Mouse (Mus musculus) stomach, embryonic 14.5 days (tissue): ENCODE measurements around the gene Acap2. TPM values are rescaled to one million over a fixed set of nuclear protein-coding genes. Genes with fewer than 3 reads are reported as not detected.

Source experiments
- ATAC-seq: fragments of 200-750 bp; cut with Nextera tagmentation; 2 replicates; pipeline ENCODE4 v1.8.0; 2017; ENCODE audit warnings: low read depth, moderate TSS enrichment; ENCODE audit not compliant: insufficient number of reproducible peaks, insufficient read depth, low FRiP score
- H3K27ac ChIP-seq: fragments of 300-500 bp; sonication (generic); 2 replicates; pipeline ENCODE4 v1.5.1; 2014; ENCODE audit warnings: mild to moderate bottlenecking, low read length, moderate library complexity, mixed read lengths
- H3K27me3 ChIP-seq: fragments of 300-500 bp; sonication (generic); 2 replicates; pipeline ENCODE4 v1.6.1; 2014; ENCODE audit warnings: low read length, control low read depth, mixed read lengths; ENCODE audit not compliant: control insufficient read depth, insufficient read depth
- H3K36me3 ChIP-seq: fragments of 300-500 bp; sonication (generic); 2 replicates; pipeline ENCODE4 v1.6.1; 2014; ENCODE audit warnings: mild to moderate bottlenecking, control low read depth, low read length, moderate library complexity, mixed read lengths; ENCODE audit not compliant: control insufficient read depth, insufficient read depth
- H3K4me1 ChIP-seq: fragments of 300-500 bp; sonication (generic); 2 replicates; pipeline ENCODE4 v1.6.1; 2014; ENCODE audit warnings: low read length, control low read depth, mixed read lengths; ENCODE audit not compliant: control insufficient read depth, insufficient read depth
- H3K4me2 ChIP-seq: fragments of 300-500 bp; sonication (generic); replicated peaks from 2 replicates; pipeline ENCODE4 v1.6.1; 2014; ENCODE audit warnings: low read depth, low read length, control low read depth
- H3K4me3 ChIP-seq: fragments of 300-500 bp; sonication (generic); 2 replicates; pipeline ENCODE4 v1.5.1; 2014; ENCODE audit warnings: low read depth, low read length, control low read depth
- H3K9ac ChIP-seq: fragments of 300-500 bp; sonication (generic); replicated peaks from 2 replicates; pipeline ENCODE4 v1.6.1; 2014; ENCODE audit warnings: low read depth, mild to moderate bottlenecking, control low read depth, low read length, moderate library complexity, mixed read lengths
- H3K9me3 ChIP-seq: fragments of 300-500 bp; sonication (generic); 2 replicates; pipeline ENCODE4 v1.6.1; 2016; ENCODE audit warnings: low read depth, low read length, control low read depth; ENCODE audit not compliant: control insufficient read depth
- WGBS: fragments of 180-500 bp; shearing (Covaris S2); extraction: QIAGEN DNeasy Blood & Tissue Kit; methylation state at CpG from one replicate; pipeline ENCODE4 v1.1.7; 2014; 5-methylcytosine and 5-hydroxymethylcytosine counted together
- polyA plus RNA-seq: library from polyadenylated mRNA; unstranded; fragments of >200 nt; fragmentation: Nextera tagmentation; extraction: Ambion mirVana; gene quantifications from 2 replicates; pipeline ENCODE4 v1.2.1, GENCODE M21; 2014

Acap2 gene
- polyA plus RNA-seq, 1 experiment from 2014 or later: 24.9 TPM

DNA sequence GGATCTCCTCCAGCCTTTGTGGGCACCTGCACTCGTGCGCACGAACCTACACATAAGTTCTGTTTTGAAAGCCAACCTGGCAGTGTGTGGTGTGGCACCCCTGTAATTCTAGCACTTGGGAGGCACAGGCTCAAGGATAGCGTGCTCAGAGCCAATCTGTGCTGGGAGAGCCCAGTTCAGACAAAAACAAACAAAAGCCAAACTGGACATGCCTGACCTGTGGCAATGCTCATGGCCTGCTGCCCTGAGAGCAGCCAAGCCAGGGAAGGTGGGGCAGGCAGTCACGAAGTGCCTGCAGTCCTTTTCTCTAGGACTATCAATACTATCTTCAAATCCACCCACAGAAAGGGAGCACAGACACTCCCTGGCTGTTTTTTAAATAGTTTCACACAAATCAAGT lies 157.9 kb downstream of the Acap2 start:
- no peak for ATAC-seq

More for the DNA sequence above, 157.9 kb downstream of the Acap2 start:
- Histone ChIP-seq H3K36me3 (no peaks in the 10 kb centered on the region), H3K9ac (no peak overlapping the region), H3K27me3 (no peaks in the 10 kb centered on the region), H3K4me2 (no peak overlapping the region), H3K9me3 (no peaks in the 10 kb centered on the region), H3K4me3 (no peak overlapping the region), H3K4me1 (peaks cover 14% of the 10 kb centered on the region), H3K27ac (no peak overlapping the region)
- WGBS: 83% methylated on average over 5 of the region's 5 CpGs

Other genes with a start within 250 kb of the Acap2 start
- 17.2 and 21.4 TPM in 2 replicates for gene Xxylt1, start 119.8 kb downstream of the Acap2 start, polyA plus RNA-seq
- 86.0 and 90.8 TPM in 2 replicates for gene Ppp1r2, start 74.0 kb upstream of the Acap2 start, polyA plus RNA-seq
- 1.2 and 1.4 TPM in 2 replicates for gene Apod, start 113.6 kb upstream of the Acap2 start, polyA plus RNA-seq
- gene Bdh1, start 221.0 kb upstream of the Acap2 start, polyA plus RNA-seq: 30.0 TPM in 2 replicates